Mouse (Mus musculus): ENCODE results near the gene Arhgef28. TPM values are rescaled to one million over a fixed set of nuclear protein-coding genes. Genes with fewer than 3 reads are reported as not detected.

Gene Arhgef28
- total and polyA plus RNA-seq, 3 experiments: not detected

- Histone ChIP-seq H3K4me1 (ENCODE audit: control insufficient read depth in 1 of 2, insufficient read depth in 2 of 2, low read length in 2 of 2) (no peaks in the 10 kb centered on the region), H3K79me2 (ENCODE audit: control insufficient read depth, insufficient read depth, low read length, poor library complexity) (no peaks in the 10 kb centered on the region), H3K36me3 (ENCODE audit: control insufficient read depth in 1 of 2, insufficient read depth in 2 of 2, low read length in 2 of 2) (no peaks in the 10 kb centered on the region), H3K27ac (ENCODE audit: control insufficient read depth, low read depth, low read length) (no peak overlapping the region), H3K9ac (ENCODE audit: control insufficient read depth, low read depth, low read length, poor library complexity, severe bottlenecking) (no peak overlapping the region), H3K27me3 (ENCODE audit: control insufficient read depth in 1 of 2, insufficient read depth in 2 of 2, low read length in 2 of 2) (no peaks in the 10 kb centered on the region), H3K4me3 (ENCODE audit: control insufficient read depth in 1 of 2, insufficient read depth in 1 of 2, low read depth in 2 of 2, low read length in 2 of 2) (no peak overlapping the region), H3K9me3 (replicated peaks; ENCODE audit: insufficient read depth, low read length) (no peaks in the 10 kb centered on the region)
- no peak for TF ChIP-seq POLR2AphosphoS5 (IDR thresholded peaks at IDR 0.05; ENCODE audit: borderline replicate concordance, low read depth, low read length)
- no peak for TF ChIP-seq RAD21 (IDR thresholded peaks at IDR 0.05; ENCODE audit: low read depth, low read length)
- TF ChIP-seq MAFK (IDR thresholded peaks at IDR 0.05; ENCODE audit: borderline replicate concordance, low read depth, low read length): no peak
- no peak for TF ChIP-seq ZMIZ1 (IDR thresholded peaks at IDR 0.05; ENCODE audit: low read depth, low read length)
- no peak for TF ChIP-seq GABPA (IDR thresholded peaks at IDR 0.05; ENCODE audit: low read depth, low read length)
- TF ChIP-seq ZC3H11A (IDR thresholded peaks at IDR 0.05; ENCODE audit: low read depth, low read length): no peak
- TF ChIP-seq RCOR1 (IDR thresholded peaks at IDR 0.05; ENCODE audit: low read depth, low read length): no peak
- no peak for TF ChIP-seq MEF2A (IDR thresholded peaks at IDR 0.05; ENCODE audit: extremely low read depth, insufficient replicate concordance, low read depth, low read length, poor library complexity, severe bottlenecking)
- TF ChIP-seq MAZ (IDR thresholded peaks at IDR 0.05; ENCODE audit: low read depth, low read length): no peak
- TF ChIP-seq SIN3A (IDR thresholded peaks at IDR 0.05; ENCODE audit: low read length): no peak
- TF ChIP-seq ETS1 (IDR thresholded peaks at IDR 0.05; ENCODE audit: low read depth, low read length): no peak
- no peak for TF ChIP-seq GATA1 (IDR thresholded peaks at IDR 0.05; ENCODE audit: low read depth, low read length)
- TF ChIP-seq HCFC1 (IDR thresholded peaks at IDR 0.05; ENCODE audit: low read depth, low read length): no peak
- no peak for TF ChIP-seq NRF1 (IDR thresholded peaks at IDR 0.05; ENCODE audit: insufficient read depth, low read depth, low read length, poor library complexity, severe bottlenecking)
- no peak for TF ChIP-seq TCF12 (IDR thresholded peaks at IDR 0.05; ENCODE audit: low read depth, low read length)
- no peak for TF ChIP-seq MAX (IDR thresholded peaks at IDR 0.05; ENCODE audit: low read length)
- TF ChIP-seq CHD1 (IDR thresholded peaks at IDR 0.05; ENCODE audit: low read depth, low read length): no peak
- TF ChIP-seq EP300 (IDR thresholded peaks at IDR 0.05; ENCODE audit: low read depth in 1 of 2, low read length in 2 of 2): no peak
- DNase-seq (ENCODE audit: low read depth, low spot score): no peak
These were observed 73.3 kb downstream of the Arhgef28 start for GRCm38 (mm10) chr13:98132951-98133350.

GRCm38 (mm10) chr13:98132264-98132663 lies 74.0 kb downstream of the Arhgef28 start:
- no peak overlapping the region for H3K9ac ChIP-seq (ENCODE audit: control insufficient read depth, low read depth, low read length, poor library complexity, severe bottlenecking)
- TF ChIP-seq UBTF (IDR thresholded peaks at IDR 0.05; ENCODE audit: borderline replicate concordance, insufficient read depth, low read depth, low read length) (no peak), E2F4 (IDR thresholded peaks at IDR 0.05; ENCODE audit: borderline replicate concordance, low read depth, low read length) (no peak), EP300 (IDR thresholded peaks at IDR 0.05; ENCODE audit: low read depth in 1 of 2, low read length in 2 of 2) (no peak), CHD2 (IDR thresholded peaks at IDR 0.05; ENCODE audit: low read length) (no peak), MAFK (IDR thresholded peaks at IDR 0.05; ENCODE audit: borderline replicate concordance, low read depth, low read length) (no peak), TAL1 (IDR thresholded peaks at IDR 0.05; ENCODE audit: low read length) (no peak), RCOR1 (IDR thresholded peaks at IDR 0.05; ENCODE audit: low read depth, low read length) (no peak), TCF12 (IDR thresholded peaks at IDR 0.05; ENCODE audit: low read depth, low read length) (no peak), ELF1 (IDR thresholded peaks at IDR 0.05; ENCODE audit: low read depth, low read length) (no peak), HCFC1 (IDR thresholded peaks at IDR 0.05; ENCODE audit: low read depth, low read length) (no peak), KAT2A (conservative IDR thresholded peaks at IDR 0.05; ENCODE audit: low read depth, low read length) (no peak), MEF2A (IDR thresholded peaks at IDR 0.05; ENCODE audit: extremely low read depth, insufficient replicate concordance, low read depth, low read length, poor library complexity, severe bottlenecking) (no peak), POLR2A (IDR thresholded peaks at IDR 0.05; ENCODE audit: control insufficient read depth in 1 of 2, insufficient read depth in 1 of 2, low read depth in 1 of 2, low read length in 2 of 2, poor library complexity in 1 of 2) (no peak), BHLHE40 (IDR thresholded peaks at IDR 0.05; ENCODE audit: borderline replicate concordance, low read depth, low read length) (no peak), POLR2AphosphoS5 (IDR thresholded peaks at IDR 0.05; ENCODE audit: borderline replicate concordance, low read depth, low read length) (no peak), RAD21 (IDR thresholded peaks at IDR 0.05; ENCODE audit: low read depth, low read length) (no peak)
- H3K9me3 ChIP-seq (replicated peaks; ENCODE audit: insufficient read depth, low read length): no peaks in the 10 kb centered on the region
- H3K4me3 ChIP-seq (ENCODE audit: control insufficient read depth in 1 of 2, insufficient read depth in 1 of 2, low read depth in 2 of 2, low read length in 2 of 2): no peak overlapping the region
- H3K27ac ChIP-seq (ENCODE audit: control insufficient read depth, low read depth, low read length): no peak overlapping the region
- no peaks in the 10 kb centered on the region for H3K4me1 ChIP-seq (ENCODE audit: control insufficient read depth in 1 of 2, insufficient read depth in 2 of 2, low read length in 2 of 2)
- no peaks in the 10 kb centered on the region for H3K36me3 ChIP-seq (ENCODE audit: control insufficient read depth in 1 of 2, insufficient read depth in 2 of 2, low read length in 2 of 2)
- H3K27me3 ChIP-seq (ENCODE audit: control insufficient read depth in 1 of 2, insufficient read depth in 2 of 2, low read length in 2 of 2): no peaks in the 10 kb centered on the region
- DNase-seq (ENCODE audit: low read depth, low spot score): no peak
- no peaks in the 10 kb centered on the region for H3K79me2 ChIP-seq (ENCODE audit: control insufficient read depth, insufficient read depth, low read length, poor library complexity)
